Mouse (Mus musculus): Measurements from ENCODE around the gene Rims1. TPM values are rescaled to one million over a fixed set of nuclear protein-coding genes. Genes with fewer than 3 reads are reported as not detected.
A peak's percentile ranks its signal among the peaks of the same experiment; 100 is the strongest.

Gene Rims1
- 0.15 and 0.17 TPM in 2 replicates for polyA plus RNA-seq (2015; fragmentation: Nextera tagmentation; extraction: Ambion mirVana)

- no peaks in the 10 kb centered on the region for H3K36me3 ChIP-seq
- ATAC-seq (ENCODE audit: low read depth): peak; percentile 58
- peak within 1 kb of the TSS; percentile 33; the same call in 1 of the 2 replicates for H3K9ac ChIP-seq
- H3K4me3 ChIP-seq (replicated peaks): peak within 1 kb of the TSS; percentile 47
- WGBS (ENCODE audit: insufficient replicate concordance): 2% methylated on average over 53 of the region's 76 CpGs
- H3K9me3 ChIP-seq (replicated peaks): no peaks in the 10 kb centered on the region
- H3K4me2 ChIP-seq: peak within 1 kb of the TSS; percentile 66
- H3K4me1 ChIP-seq (replicated peaks): 0 out of 2 replicates have a peak, but pooled peaks cover 3% of the 10 kb centered on the region
- H3K27me3 ChIP-seq: peaks cover 27% of the 10 kb centered on the region
- DNase-seq: no peak
- H3K27ac ChIP-seq: no peak within 1 kb of the TSS
Observed at GRCm38 (mm10) chr1:22805726-22806625, at the start of gene Rims1. Gene Rims1, minus strand, starts transcription at chr1:22805994.

DNA sequence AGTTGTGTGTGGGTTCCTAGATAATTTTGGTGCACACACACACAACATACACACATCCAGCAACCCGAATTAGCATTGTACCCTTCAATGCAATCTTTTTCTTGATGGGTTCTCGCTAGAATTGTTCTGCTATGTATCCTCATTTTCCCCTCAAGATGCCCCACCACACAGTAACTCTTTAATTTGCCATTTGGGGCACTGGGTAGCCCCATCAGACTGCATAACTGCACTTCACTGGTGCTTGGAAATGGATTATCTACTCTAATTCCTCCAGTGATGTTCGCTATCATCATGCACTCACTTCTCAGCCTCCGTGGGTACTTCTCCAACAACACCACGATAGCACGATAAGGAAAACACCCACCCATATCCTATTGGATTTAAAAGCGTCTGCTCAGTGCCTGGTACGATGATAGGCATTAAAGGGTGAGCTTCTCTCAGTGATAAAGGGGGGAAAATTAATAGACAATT lies 867 bp upstream of the Rims1 start:
- H3K9me3 ChIP-seq (replicated peaks): no peaks in the 10 kb centered on the region
- 0 out of 2 replicates have a peak, but pooled peaks cover 3% of the 10 kb centered on the region for H3K4me1 ChIP-seq (replicated peaks)
- H3K27me3 ChIP-seq: peaks cover 27% of the 10 kb centered on the region
- H3K9ac ChIP-seq: no peak overlapping the region
- no peak for DNase-seq
- WGBS (ENCODE audit: insufficient replicate concordance): 25% methylated on average over 8 of the region's 8 CpGs
- no peak overlapping the region for H3K4me3 ChIP-seq (replicated peaks)
- no peak overlapping the region for H3K27ac ChIP-seq
- no peaks in the 10 kb centered on the region for H3K36me3 ChIP-seq
- no peak overlapping the region for H3K4me2 ChIP-seq
- no peak for ATAC-seq (ENCODE audit: low read depth)

DNA sequence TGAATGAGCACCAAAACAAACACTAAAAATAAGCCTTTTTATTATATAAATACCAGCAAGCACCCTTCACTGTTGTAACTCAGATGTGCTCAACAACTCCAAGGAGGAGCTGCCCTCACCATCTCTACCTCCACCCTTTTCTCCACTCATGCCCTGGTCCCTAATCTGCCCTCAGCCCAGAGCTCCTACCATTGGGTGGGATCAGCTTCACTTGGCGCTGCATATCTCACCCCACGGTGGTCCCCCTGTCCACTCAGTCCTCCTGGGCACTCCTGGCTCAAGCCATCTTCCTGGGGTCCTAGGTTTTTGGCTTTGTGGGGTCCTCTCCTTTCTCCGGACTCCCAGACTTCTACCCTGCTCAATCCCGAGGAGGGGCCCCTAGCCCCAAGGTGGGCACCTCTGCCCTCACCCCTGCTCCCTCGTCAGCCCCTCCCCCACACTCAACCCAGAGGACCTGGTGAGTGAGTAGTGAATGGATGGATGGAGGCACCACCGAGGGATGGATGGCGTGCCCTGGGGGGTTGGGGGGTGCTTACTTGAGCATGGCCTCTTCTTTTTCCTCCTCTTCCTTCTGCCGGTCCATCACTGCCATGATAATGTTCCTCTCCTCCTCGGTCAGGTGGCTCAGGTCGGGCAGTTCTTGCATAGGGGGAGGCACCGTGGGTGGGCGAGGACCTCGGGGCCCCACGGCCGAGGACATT lies 619 bp downstream of the Rims1 start:
- ATAC-seq (ENCODE audit: low read depth) (no peak), DNase-seq (no peak)
- Histone ChIP-seq H3K27me3 (peaks cover 27% of the 10 kb centered on the region), H3K4me1 (replicated peaks) (0 out of 2 replicates have a peak, but pooled peaks cover 3% of the 10 kb centered on the region), H3K9ac (peak overlapping the region; percentile 33; the same call in 1 of the 2 replicates), H3K4me3 (replicated peaks) (peak overlapping the region; percentile 47), H3K9me3 (replicated peaks) (no peaks in the 10 kb centered on the region), H3K4me2 (peak overlapping the region; percentile 66), H3K27ac (no peak overlapping the region), H3K36me3 (no peaks in the 10 kb centered on the region)
- WGBS (ENCODE audit: insufficient replicate concordance): 10% methylated on average over 15 of the region's 15 CpGs

- 62% methylated on average over 4 of the region's 4 CpGs for WGBS (ENCODE audit: insufficient replicate concordance)
- H3K27me3 ChIP-seq: peaks cover 27% of the 10 kb centered on the region
- H3K4me2 ChIP-seq: no peak overlapping the region
- no peaks in the 10 kb centered on the region for H3K9me3 ChIP-seq (replicated peaks)
- H3K4me3 ChIP-seq (replicated peaks): no peak overlapping the region
- ATAC-seq (ENCODE audit: low read depth) (no peak), DNase-seq (no peak)
- no peak overlapping the region for H3K9ac ChIP-seq
- no peak overlapping the region for H3K27ac ChIP-seq
- H3K4me1 ChIP-seq (replicated peaks): 0 out of 2 replicates have a peak, but pooled peaks cover 3% of the 10 kb centered on the region
- H3K36me3 ChIP-seq: no peaks in the 10 kb centered on the region
Observed at GRCm38 (mm10) chr1:22804148-22804885, 1.5 kb downstream of the Rims1 start.

GRCm38 (mm10) chr1:22803471-22803870 lies 2.3 kb downstream of the Rims1 start:
- 0 out of 2 replicates have a peak, but pooled peaks cover 3% of the 10 kb centered on the region for H3K4me1 ChIP-seq (replicated peaks)
- H3K9me3 ChIP-seq (replicated peaks): no peaks in the 10 kb centered on the region
- WGBS (ENCODE audit: insufficient replicate concordance): 50% methylated on average over 2 of the region's 2 CpGs
- DNase-seq (no peak), ATAC-seq (ENCODE audit: low read depth) (no peak)
- no peak overlapping the region for H3K9ac ChIP-seq
- H3K27me3 ChIP-seq: peaks cover 27% of the 10 kb centered on the region
- H3K36me3 ChIP-seq: no peaks in the 10 kb centered on the region
- H3K4me3 ChIP-seq (replicated peaks): no peak overlapping the region
- no peak overlapping the region for H3K27ac ChIP-seq
- no peak overlapping the region for H3K4me2 ChIP-seq

DNA sequence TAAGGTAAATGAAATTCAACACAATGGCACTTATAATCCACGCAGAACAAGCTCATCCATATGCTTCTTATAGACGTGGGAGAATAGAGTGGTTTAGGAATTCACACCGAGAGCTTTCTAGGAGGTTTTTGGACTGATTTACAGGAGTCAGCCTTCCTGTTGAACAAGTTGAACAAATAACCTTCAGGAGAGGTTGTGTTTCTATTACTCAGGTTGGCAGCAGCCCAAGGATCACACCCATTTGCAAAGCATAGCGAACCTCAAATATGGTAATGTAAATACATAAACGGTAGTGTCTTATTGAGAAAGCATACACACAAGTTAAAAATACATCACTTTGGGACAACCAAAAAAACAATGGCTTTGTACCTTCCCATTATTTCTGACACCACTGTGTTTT lies 5.5 kb downstream of the Rims1 start:
- no peak overlapping the region for H3K4me3 ChIP-seq (replicated peaks)
- no peaks in the 10 kb centered on the region for H3K9me3 ChIP-seq (replicated peaks)
- H3K27ac ChIP-seq: no peak overlapping the region
- H3K4me2 ChIP-seq: no peak overlapping the region
- no peaks in the 10 kb centered on the region for H3K4me1 ChIP-seq (replicated peaks)
- peaks cover 11% of the 10 kb centered on the region for H3K27me3 ChIP-seq
- ATAC-seq (ENCODE audit: low read depth): no peak
- H3K9ac ChIP-seq: no peak overlapping the region
- no peak for DNase-seq
- WGBS (ENCODE audit: insufficient replicate concordance): 67% methylated on average over 5 of the region's 5 CpGs
- no peaks in the 10 kb centered on the region for H3K36me3 ChIP-seq

GRCm38 (mm10) chr1:22797091-22797490 lies 8.7 kb downstream of the Rims1 start:
- Histone ChIP-seq H3K27ac (no peak overlapping the region), H3K27me3 (no peaks in the 10 kb centered on the region), H3K36me3 (no peaks in the 10 kb centered on the region), H3K4me3 (replicated peaks) (no peak overlapping the region), H3K9ac (no peak overlapping the region), H3K4me1 (replicated peaks) (no peaks in the 10 kb centered on the region), H3K9me3 (replicated peaks) (no peaks in the 10 kb centered on the region), H3K4me2 (no peak overlapping the region)
- WGBS (ENCODE audit: insufficient replicate concordance): 48% methylated on average over 5 of the region's 5 CpGs
- no peak for ATAC-seq (ENCODE audit: low read depth)
- DNase-seq: no peak

DNA sequence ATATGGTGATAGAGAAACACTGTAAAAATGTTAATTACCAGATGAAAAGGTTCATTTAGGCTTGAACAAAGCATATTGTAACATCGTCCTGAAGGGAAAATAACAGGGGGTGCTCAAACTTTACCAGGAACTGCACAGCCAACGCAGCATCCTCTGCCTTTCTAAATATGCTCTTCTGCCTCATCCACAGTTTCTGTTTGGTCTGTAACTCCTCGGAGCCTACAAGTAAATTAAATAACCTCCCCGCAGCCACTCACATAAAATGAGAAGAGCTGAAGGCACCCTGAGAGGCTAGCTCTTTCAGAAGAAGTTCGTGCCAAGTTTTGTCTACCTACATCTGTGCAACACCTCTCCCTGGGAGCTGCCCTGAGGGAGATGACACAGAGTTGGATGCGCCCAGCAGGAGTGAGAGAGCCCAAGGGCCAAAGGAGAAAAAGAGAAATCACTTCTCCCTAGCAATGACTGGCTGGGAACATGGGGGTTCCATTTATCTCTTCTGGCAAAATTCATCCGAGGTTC lies 16.3 kb downstream of the Rims1 start:
- Histone ChIP-seq H3K27ac (no peak overlapping the region), H3K9ac (no peak overlapping the region), H3K4me2 (no peak overlapping the region), H3K27me3 (no peaks in the 10 kb centered on the region), H3K4me1 (replicated peaks) (no peaks in the 10 kb centered on the region), H3K4me3 (replicated peaks) (no peak overlapping the region), H3K36me3 (no peaks in the 10 kb centered on the region), H3K9me3 (replicated peaks) (no peaks in the 10 kb centered on the region)
- WGBS (ENCODE audit: insufficient replicate concordance): 39% methylated on average over 7 of the region's 7 CpGs
- ATAC-seq (ENCODE audit: low read depth) (no peak), DNase-seq (no peak)

DNA sequence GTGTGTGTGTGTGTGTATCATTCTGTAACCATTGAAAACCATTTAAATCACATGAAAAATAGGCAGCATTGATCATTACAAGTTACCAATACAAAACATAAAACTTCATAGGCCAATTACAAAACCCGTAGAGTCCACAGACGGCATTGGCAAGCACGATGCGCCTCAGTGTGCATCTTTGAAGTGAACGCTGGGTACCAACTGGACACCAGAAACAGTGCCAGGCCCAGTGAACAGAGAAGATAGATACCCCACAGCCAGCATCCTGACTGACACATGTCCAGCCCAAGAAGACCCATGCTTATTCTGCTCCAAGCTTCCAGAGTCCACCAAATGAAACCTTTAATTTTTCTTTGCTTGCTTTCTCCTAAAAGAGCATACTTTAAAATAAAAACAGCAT lies 18.2 kb downstream of the Rims1 start:
- WGBS (ENCODE audit: insufficient replicate concordance): 77% methylated on average over 5 of the region's 5 CpGs
- no peak for DNase-seq

DNA sequence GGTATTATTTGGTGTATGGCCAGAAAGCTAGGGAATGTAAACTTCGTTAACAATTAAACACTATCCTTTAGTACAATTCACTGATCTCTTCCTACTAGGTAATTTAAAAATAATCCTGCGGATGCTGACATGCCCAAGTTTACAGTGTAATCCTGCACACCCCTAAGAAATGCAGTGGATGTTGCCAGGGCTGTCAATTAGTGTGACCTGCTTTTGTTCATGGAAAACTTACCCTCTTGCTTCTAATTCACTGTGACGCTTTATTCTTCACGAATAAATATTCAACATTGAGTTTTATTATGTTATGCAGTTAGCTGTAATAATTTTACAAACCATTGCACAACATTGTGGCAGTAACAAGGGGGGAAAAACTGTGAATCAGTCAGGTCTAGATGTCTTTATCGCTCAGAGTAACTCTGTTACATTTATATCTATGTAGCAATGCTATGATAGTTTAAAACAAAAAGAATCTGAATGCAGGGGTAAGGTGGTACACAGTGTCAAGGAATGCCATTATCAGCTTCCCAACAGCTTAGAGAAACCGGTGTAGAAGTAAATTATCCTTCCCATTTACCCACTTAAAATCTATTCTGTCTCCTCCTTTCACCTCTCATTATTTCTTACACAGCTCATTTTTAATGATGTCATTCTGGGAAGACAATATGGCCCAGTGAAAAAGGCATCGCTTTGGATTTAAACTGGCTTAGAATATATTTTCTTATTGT lies 35.1 kb downstream of the Rims1 start:
- Histone ChIP-seq H3K4me2 (no peak overlapping the region), H3K27ac (no peak overlapping the region), H3K9me3 (replicated peaks) (no peaks in the 10 kb centered on the region), H3K27me3 (no peaks in the 10 kb centered on the region), H3K36me3 (no peaks in the 10 kb centered on the region), H3K4me1 (replicated peaks) (no peaks in the 10 kb centered on the region), H3K4me3 (replicated peaks) (no peak overlapping the region), H3K9ac (no peak overlapping the region)
- ATAC-seq (ENCODE audit: low read depth): no peak
- DNase-seq: no peak
- WGBS (ENCODE audit: insufficient replicate concordance): 56% methylated on average over 7 of the region's 7 CpGs

More for the DNA sequence above, 18.2 kb downstream of the Rims1 start:
- H3K36me3 ChIP-seq: no peaks in the 10 kb centered on the region
- no peak overlapping the region for H3K4me3 ChIP-seq (replicated peaks)
- no peak overlapping the region for H3K27ac ChIP-seq
- no peaks in the 10 kb centered on the region for H3K4me1 ChIP-seq (replicated peaks)
- no peaks in the 10 kb centered on the region for H3K27me3 ChIP-seq
- ATAC-seq (ENCODE audit: low read depth): no peak
- no peak overlapping the region for H3K9ac ChIP-seq
- H3K9me3 ChIP-seq (replicated peaks): no peaks in the 10 kb centered on the region
- no peak overlapping the region for H3K4me2 ChIP-seq

All from liver, embryonic 13.5 days (tissue).